Mouse (Mus musculus): ENCODE measurements around the gene Hip1. TPM values are rescaled to one million over a fixed set of nuclear protein-coding genes. Genes with fewer than 3 reads are reported as not detected.
A peak's percentile ranks its signal among the peaks of the same experiment; 100 is the strongest.

Hip1 gene
- total RNA-seq, 1 experiment, result 42.9 TPM

GRCm38 (mm10) chr5:135463380-135463779 lies 81.5 kb downstream of the Hip1 start:
- H3K9ac ChIP-seq (ENCODE audit: insufficient read depth, low read depth, low read length, poor library complexity, severe bottlenecking), result no peak overlapping the region
- H3K27ac ChIP-seq (ENCODE audit: insufficient read depth, low read depth, low read length, poor library complexity, severe bottlenecking), result no peak overlapping the region
- H3K9me3 ChIP-seq (ENCODE audit: control insufficient read depth, insufficient read depth, low read depth, low read length), result no peaks in the 10 kb centered on the region
- H3K36me3 ChIP-seq (ENCODE audit: control insufficient read depth, insufficient read depth, low read length, poor library complexity, severe bottlenecking), result no peaks in the 10 kb centered on the region; the same call in 1 of the 2 replicates
- no peak overlapping the region for H3K4me3 ChIP-seq (ENCODE audit: insufficient read depth in 1 of 2, low read depth in 1 of 2, low read length in 2 of 2, poor library complexity in 1 of 2, severe bottlenecking in 1 of 2)
- DNase-seq (ENCODE audit: low read depth, low spot score), result no peak
- peaks cover under 1 to 8% of the 10 kb centered on the region in 2 experiments; a peak in 2 of 4 replicates for H3K4me1 ChIP-seq (ENCODE audit: control insufficient read depth in 2 of 2, insufficient read depth in 2 of 2, low read length in 2 of 2, poor library complexity in 1 of 2)
- in situ Hi-C loops (cut with MboI; ENCODE audit: low sequenced_read_pairs in 2 of 2, unreplicated experiment in 2 of 2), result no loop called here
- no peak for TF ChIP-seq ZNF384 (IDR thresholded peaks at IDR 0.05; ENCODE audit: low read depth, low read length)
- no peak for TF ChIP-seq CHD2 (IDR thresholded peaks at IDR 0.05; ENCODE audit: low read depth, low read length)
- TF ChIP-seq HCFC1 (IDR thresholded peaks at IDR 0.05; ENCODE audit: borderline replicate concordance, insufficient read depth, low read length), result no peak
- TF ChIP-seq ZC3H11A (IDR thresholded peaks at IDR 0.05; ENCODE audit: borderline replicate concordance, low read depth, low read length), result no peak
- TF ChIP-seq MAFK (IDR thresholded peaks at IDR 0.05; ENCODE audit: insufficient read depth, low read depth, low read length), result no peak

DNA sequence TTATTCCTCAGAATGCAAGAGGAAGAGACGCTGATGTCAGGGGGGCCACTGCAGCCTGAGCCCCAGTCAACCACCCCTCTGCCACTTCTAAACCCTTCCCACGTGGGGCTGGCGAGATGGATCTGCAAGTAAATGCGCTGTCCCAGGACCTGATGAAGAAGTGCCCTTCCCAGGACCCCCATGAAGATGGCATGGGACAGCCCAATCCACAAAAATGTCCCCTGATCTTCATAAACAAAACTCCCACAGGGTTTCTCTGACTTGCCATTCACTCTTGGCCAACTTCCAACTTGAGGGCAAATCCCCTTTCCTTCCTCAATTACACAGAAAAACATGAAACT lies 84.1 kb downstream of the Hip1 start:
- in situ Hi-C loops (cut with MboI; ENCODE audit: low sequenced_read_pairs in 2 of 2, unreplicated experiment in 2 of 2), result no loop called here
- Histone ChIP-seq H3K36me3 (ENCODE audit: control insufficient read depth, insufficient read depth, low read length, poor library complexity, severe bottlenecking) (no peaks in the 10 kb centered on the region; the same call in 1 of the 2 replicates), H3K9ac (ENCODE audit: insufficient read depth, low read depth, low read length, poor library complexity, severe bottlenecking) (no peak overlapping the region), H3K27ac (ENCODE audit: insufficient read depth, low read depth, low read length, poor library complexity, severe bottlenecking) (no peak overlapping the region), H3K4me3 (ENCODE audit: insufficient read depth in 1 of 2, low read depth in 1 of 2, low read length in 2 of 2, poor library complexity in 1 of 2, severe bottlenecking in 1 of 2) (no peak overlapping the region), H3K4me1 (ENCODE audit: control insufficient read depth in 2 of 2, insufficient read depth in 2 of 2, low read length in 2 of 2, poor library complexity in 1 of 2) (peaks cover 3 to 5% of the 10 kb centered on the region in 2 experiments; a peak in 1 of 4 replicates), H3K9me3 (ENCODE audit: control insufficient read depth, insufficient read depth, low read depth, low read length) (no peaks in the 10 kb centered on the region)
- TF ChIP-seq HCFC1 (IDR thresholded peaks at IDR 0.05; ENCODE audit: borderline replicate concordance, insufficient read depth, low read length), result no peak
- no peak for TF ChIP-seq MAFK (IDR thresholded peaks at IDR 0.05; ENCODE audit: insufficient read depth, low read depth, low read length)
- no peak for TF ChIP-seq ZNF384 (IDR thresholded peaks at IDR 0.05; ENCODE audit: low read depth, low read length)
- TF ChIP-seq ZC3H11A (IDR thresholded peaks at IDR 0.05; ENCODE audit: borderline replicate concordance, low read depth, low read length), result no peak
- no peak for TF ChIP-seq CHD2 (IDR thresholded peaks at IDR 0.05; ENCODE audit: low read depth, low read length)
- DNase-seq (ENCODE audit: low read depth, low spot score), result no peak

GRCm38 (mm10) chr5:135460152-135460832 lies 84.6 kb downstream of the Hip1 start:
- in situ Hi-C loops (cut with MboI; ENCODE audit: low sequenced_read_pairs in 2 of 2, unreplicated experiment in 2 of 2), result no loop called here
- H3K27ac ChIP-seq (ENCODE audit: insufficient read depth, low read depth, low read length, poor library complexity, severe bottlenecking), result no peak overlapping the region

DNA sequence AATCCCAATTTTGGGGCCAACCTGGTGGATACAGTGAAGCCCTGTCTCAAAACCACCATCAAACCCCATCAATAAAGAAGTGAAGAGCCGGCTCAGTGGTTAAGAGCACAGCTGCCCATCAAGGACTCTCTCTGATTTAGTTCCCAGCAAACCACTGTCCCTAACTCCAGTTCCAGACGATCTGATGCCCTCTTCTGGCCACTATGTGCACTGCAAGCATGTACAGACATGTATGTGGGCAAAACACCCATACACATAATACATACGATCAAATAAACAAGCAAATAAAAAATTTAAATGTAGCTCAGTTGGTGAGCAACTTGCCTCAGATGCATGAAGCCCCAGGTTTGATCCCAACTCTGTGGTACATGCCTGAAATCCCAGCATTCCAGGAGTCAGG lies 85.4 kb downstream of the Hip1 start:
- TF ChIP-seq HCFC1 (IDR thresholded peaks at IDR 0.05; ENCODE audit: borderline replicate concordance, insufficient read depth, low read length), result no peak
- no peak for TF ChIP-seq CHD2 (IDR thresholded peaks at IDR 0.05; ENCODE audit: low read depth, low read length)
- TF ChIP-seq MAFK (IDR thresholded peaks at IDR 0.05; ENCODE audit: insufficient read depth, low read depth, low read length), result no peak
- TF ChIP-seq ZNF384 (IDR thresholded peaks at IDR 0.05; ENCODE audit: low read depth, low read length), result no peak
- no peak for TF ChIP-seq ZC3H11A (IDR thresholded peaks at IDR 0.05; ENCODE audit: borderline replicate concordance, low read depth, low read length)
- peak; percentile 26 for DNase-seq (ENCODE audit: low read depth, low spot score)

More at GRCm38 (mm10) chr5:135460152-135460832, 84.6 kb downstream of the Hip1 start:
- H3K36me3 ChIP-seq (ENCODE audit: control insufficient read depth, insufficient read depth, low read length, poor library complexity, severe bottlenecking), result no peaks in the 10 kb centered on the region; the same call in 1 of the 2 replicates
- H3K4me3 ChIP-seq (ENCODE audit: insufficient read depth in 1 of 2, low read depth in 1 of 2, low read length in 2 of 2, poor library complexity in 1 of 2, severe bottlenecking in 1 of 2), result no peak overlapping the region
- TF ChIP-seq MAFK (IDR thresholded peaks at IDR 0.05; ENCODE audit: insufficient read depth, low read depth, low read length) (no peak), ZC3H11A (IDR thresholded peaks at IDR 0.05; ENCODE audit: borderline replicate concordance, low read depth, low read length) (no peak), ZNF384 (IDR thresholded peaks at IDR 0.05; ENCODE audit: low read depth, low read length) (no peak), CHD2 (IDR thresholded peaks at IDR 0.05; ENCODE audit: low read depth, low read length) (no peak)
- peaks cover 3 to 5% of the 10 kb centered on the region in 2 experiments; a peak in 1 of 4 replicates for H3K4me1 ChIP-seq (ENCODE audit: control insufficient read depth in 2 of 2, insufficient read depth in 2 of 2, low read length in 2 of 2, poor library complexity in 1 of 2)
- no peaks in the 10 kb centered on the region for H3K9me3 ChIP-seq (ENCODE audit: control insufficient read depth, insufficient read depth, low read depth, low read length)
- no peak for DNase-seq (ENCODE audit: low read depth, low spot score)
- H3K9ac ChIP-seq (ENCODE audit: insufficient read depth, low read depth, low read length, poor library complexity, severe bottlenecking), result no peak overlapping the region

More for the DNA sequence above, 85.4 kb downstream of the Hip1 start:
- Histone ChIP-seq H3K9me3 (ENCODE audit: control insufficient read depth, insufficient read depth, low read depth, low read length) (no peaks in the 10 kb centered on the region), H3K4me1 (ENCODE audit: control insufficient read depth in 2 of 2, insufficient read depth in 2 of 2, low read length in 2 of 2, poor library complexity in 1 of 2) (peaks cover 3 to 5% of the 10 kb centered on the region in 2 experiments; a peak in 1 of 4 replicates), H3K4me3 (ENCODE audit: insufficient read depth in 1 of 2, low read depth in 1 of 2, low read length in 2 of 2, poor library complexity in 1 of 2, severe bottlenecking in 1 of 2) (no peak overlapping the region), H3K9ac (ENCODE audit: insufficient read depth, low read depth, low read length, poor library complexity, severe bottlenecking) (no peak overlapping the region), H3K27ac (ENCODE audit: insufficient read depth, low read depth, low read length, poor library complexity, severe bottlenecking) (no peak overlapping the region), H3K36me3 (ENCODE audit: control insufficient read depth, insufficient read depth, low read length, poor library complexity, severe bottlenecking) (no peaks in the 10 kb centered on the region; the same call in 1 of the 2 replicates)
- in situ Hi-C loops (cut with MboI; ENCODE audit: low sequenced_read_pairs in 2 of 2, unreplicated experiment in 2 of 2), result no loop called here
